Mouse (Mus musculus): ENCODE measurements at regions not wholly inside any gene's neighbourhood (a gene's known extent, or its start where the extent isn't known, plus 50 kb on each side); places are given as distances from the start of the nearest gene placed in this dataset.

DNA sequence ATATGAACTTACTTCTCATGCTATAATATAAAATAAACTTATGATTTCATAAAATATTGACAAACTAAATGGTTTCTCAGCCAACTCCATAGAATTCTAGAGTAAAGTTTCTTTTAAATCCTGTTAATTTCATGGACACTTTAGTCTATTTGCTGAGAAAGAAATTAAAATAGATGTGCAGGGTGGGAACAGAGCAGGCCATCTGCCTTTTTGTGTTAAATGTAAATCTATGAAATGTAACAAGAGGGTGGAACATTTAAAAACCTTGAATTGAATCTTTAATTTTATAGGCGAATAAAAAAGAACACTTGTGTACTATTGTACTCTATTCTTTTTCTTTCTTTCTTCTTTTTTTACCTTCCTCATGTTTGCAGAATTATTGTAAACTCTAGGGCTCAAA lies 1050.7 kb downstream of the Tbl1xr1 start:
- Histone ChIP-seq H3K27me3 (no peaks in the 10 kb centered on the region), H3K27ac (replicated peaks) (no peak overlapping the region), H3K4me1 (no peaks in the 10 kb centered on the region), H3K36me3 (no peaks in the 10 kb centered on the region), H3K9me3 (no peaks in the 10 kb centered on the region), H3K9ac (replicated peaks) (no peak overlapping the region), H3K4me3 (no peak overlapping the region), H3K4me2 (replicated peaks) (no peak overlapping the region)
- no peak for ATAC-seq (ENCODE audit: low FRiP score, low read depth)
- 91% methylated on average over 1 of the region's 1 CpGs for WGBS

DNA sequence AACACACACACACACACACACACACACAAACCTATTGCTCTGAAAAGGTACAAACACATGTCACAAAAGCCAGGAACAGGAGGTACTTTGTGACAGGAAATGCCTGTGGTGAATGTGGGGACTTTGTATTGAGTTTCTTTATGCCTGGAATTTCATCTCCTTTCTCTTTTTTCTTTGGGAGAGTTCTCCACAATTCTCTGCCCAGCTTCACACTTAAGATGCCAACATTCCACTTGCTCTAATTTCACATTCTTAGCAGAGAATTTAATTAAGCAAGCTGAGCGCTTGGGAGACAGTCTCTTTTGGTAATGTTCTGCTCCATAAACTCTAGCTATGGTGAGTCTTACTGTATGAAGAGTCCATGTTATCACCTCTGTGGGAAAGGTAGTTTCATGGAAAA lies 1059.1 kb downstream of the Tbl1xr1 start:
- ATAC-seq (ENCODE audit: low FRiP score, low read depth) = no peak
- WGBS = 96% methylated on average over 1 of the region's 1 CpGs
- Histone ChIP-seq H3K27ac (replicated peaks) (no peak overlapping the region), H3K9ac (replicated peaks) (no peak overlapping the region), H3K36me3 (no peaks in the 10 kb centered on the region), H3K4me1 (no peaks in the 10 kb centered on the region), H3K9me3 (no peaks in the 10 kb centered on the region), H3K27me3 (no peaks in the 10 kb centered on the region), H3K4me2 (replicated peaks) (no peak overlapping the region), H3K4me3 (no peak overlapping the region)

DNA sequence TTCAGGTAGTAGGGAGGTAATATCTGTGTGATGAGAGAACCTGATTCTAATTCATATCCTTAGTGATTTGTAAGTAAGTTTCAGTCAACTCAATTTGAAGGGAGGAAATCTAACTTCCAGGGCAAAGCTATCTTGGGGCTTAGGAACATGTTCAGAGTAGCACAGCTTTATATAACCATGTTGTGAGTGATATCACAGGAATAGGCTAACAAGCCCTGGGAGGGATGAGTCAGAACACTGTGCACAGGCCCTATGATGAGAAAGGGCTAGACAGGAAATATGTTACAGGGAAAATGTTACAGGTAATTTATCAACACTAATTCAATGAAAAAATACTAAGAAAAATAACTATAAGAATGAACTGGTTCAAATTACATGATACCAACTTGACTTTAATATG lies 1062.5 kb downstream of the Tbl1xr1 start:
- Histone ChIP-seq H3K9ac (replicated peaks) (no peak overlapping the region), H3K36me3 (no peaks in the 10 kb centered on the region), H3K4me2 (replicated peaks) (no peak overlapping the region), H3K27ac (replicated peaks) (no peak overlapping the region), H3K9me3 (no peaks in the 10 kb centered on the region), H3K27me3 (no peaks in the 10 kb centered on the region), H3K4me1 (no peaks in the 10 kb centered on the region), H3K4me3 (no peak overlapping the region)
- no peak for ATAC-seq (ENCODE audit: low FRiP score, low read depth)

DNA sequence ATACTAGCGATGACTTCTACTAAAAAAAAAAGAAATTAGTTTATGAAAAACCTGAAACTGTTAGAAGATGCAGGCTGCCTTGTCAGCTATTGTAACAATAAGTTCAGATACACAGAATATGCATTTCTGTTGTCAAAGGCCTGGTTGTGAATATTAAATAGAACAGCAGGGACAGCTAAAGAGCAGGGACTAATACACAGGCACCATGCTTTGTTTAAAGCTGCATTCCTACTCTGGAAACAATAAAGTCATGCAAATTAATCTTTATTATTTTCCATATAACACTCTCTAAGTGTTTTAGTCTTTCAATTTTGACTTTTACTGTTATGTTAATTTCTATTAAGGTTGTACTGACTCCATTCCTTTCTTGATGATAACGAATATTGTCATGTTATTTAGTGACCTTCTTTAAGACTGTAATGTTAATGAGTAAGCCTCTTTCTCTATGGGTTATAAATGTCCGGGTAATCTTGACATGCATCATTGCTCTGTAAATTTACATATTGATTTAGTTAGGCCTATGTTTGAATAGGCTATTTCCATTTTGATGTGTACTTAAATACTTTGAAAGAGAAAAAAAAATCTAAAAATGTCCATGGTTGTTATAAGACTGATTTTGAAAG lies 1088.5 kb downstream of the Tbl1xr1 start:
- peak; percentile 52; the same call in 1 of the 2 replicates for ATAC-seq (ENCODE audit: low FRiP score, low read depth)
- 69% methylated on average over 3 of the region's 3 CpGs for WGBS

DNA sequence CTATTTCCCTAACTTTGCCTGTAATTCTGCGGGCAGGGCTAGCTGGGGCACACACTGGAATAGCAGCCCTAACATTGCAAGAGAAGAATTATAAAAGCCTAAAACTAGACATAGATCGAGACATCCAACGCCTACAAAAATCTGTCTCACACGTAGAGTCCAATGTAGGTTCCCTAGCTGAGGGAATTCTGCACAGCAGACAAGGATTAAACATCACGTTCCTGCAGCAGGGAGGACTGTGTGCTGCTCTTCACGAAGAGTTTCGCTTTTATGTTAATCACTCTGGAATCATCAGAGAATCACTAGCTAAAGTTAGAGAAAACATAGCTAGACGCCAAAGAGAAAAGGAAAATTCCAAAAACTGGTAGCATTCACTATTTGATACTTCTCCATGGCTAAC lies 1106.9 kb downstream of the Tbl1xr1 start:
- Histone ChIP-seq H3K4me1 (no peaks in the 10 kb centered on the region), H3K4me3 (no peak overlapping the region), H3K9ac (replicated peaks) (no peak overlapping the region), H3K27me3 (no peaks in the 10 kb centered on the region), H3K36me3 (no peaks in the 10 kb centered on the region), H3K9me3 (no peaks in the 10 kb centered on the region), H3K27ac (replicated peaks) (no peak overlapping the region), H3K4me2 (replicated peaks) (no peak overlapping the region)
- no peak for ATAC-seq (ENCODE audit: low FRiP score, low read depth)
- 94% methylated on average over 8 of the region's 8 CpGs for WGBS

More for the DNA sequence above, 1088.5 kb downstream of the Tbl1xr1 start:
- no peak overlapping the region for H3K4me3 ChIP-seq
- no peaks in the 10 kb centered on the region for H3K27me3 ChIP-seq
- H3K27ac ChIP-seq (replicated peaks) = no peak overlapping the region
- no peaks in the 10 kb centered on the region for H3K9me3 ChIP-seq
- H3K4me2 ChIP-seq (replicated peaks) = no peak overlapping the region
- H3K4me1 ChIP-seq = no peaks in the 10 kb centered on the region
- H3K36me3 ChIP-seq = no peaks in the 10 kb centered on the region
- H3K9ac ChIP-seq (replicated peaks) = no peak overlapping the region

DNA sequence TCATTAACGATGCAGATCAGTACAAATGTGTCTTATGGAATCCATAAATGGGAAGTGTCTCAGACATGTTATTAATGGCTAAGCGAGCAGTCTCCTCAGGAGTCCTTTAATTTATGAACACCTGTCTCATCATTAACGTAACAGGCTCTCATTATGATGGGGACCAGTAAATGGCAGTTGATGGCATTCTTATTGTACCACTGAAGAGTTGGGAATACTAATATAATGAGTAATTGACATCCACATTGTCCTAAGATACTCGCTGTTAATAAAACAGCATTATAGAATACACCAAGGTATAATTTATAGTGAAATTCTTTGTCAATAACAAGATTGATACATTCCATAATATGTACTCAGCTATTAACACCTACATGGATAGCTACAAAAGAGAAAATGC lies 1112.0 kb downstream of the Tbl1xr1 start:
- no peaks in the 10 kb centered on the region for H3K4me1 ChIP-seq
- no peaks in the 10 kb centered on the region for H3K36me3 ChIP-seq
- no peak for ATAC-seq (ENCODE audit: low FRiP score, low read depth)
- H3K9me3 ChIP-seq = no peaks in the 10 kb centered on the region
- no peak overlapping the region for H3K4me3 ChIP-seq
- no peaks in the 10 kb centered on the region for H3K27me3 ChIP-seq
- no peak overlapping the region for H3K9ac ChIP-seq (replicated peaks)
- 85% methylated on average over 4 of the region's 4 CpGs for WGBS
- H3K27ac ChIP-seq (replicated peaks) = no peak overlapping the region
- no peak overlapping the region for H3K4me2 ChIP-seq (replicated peaks)

DNA sequence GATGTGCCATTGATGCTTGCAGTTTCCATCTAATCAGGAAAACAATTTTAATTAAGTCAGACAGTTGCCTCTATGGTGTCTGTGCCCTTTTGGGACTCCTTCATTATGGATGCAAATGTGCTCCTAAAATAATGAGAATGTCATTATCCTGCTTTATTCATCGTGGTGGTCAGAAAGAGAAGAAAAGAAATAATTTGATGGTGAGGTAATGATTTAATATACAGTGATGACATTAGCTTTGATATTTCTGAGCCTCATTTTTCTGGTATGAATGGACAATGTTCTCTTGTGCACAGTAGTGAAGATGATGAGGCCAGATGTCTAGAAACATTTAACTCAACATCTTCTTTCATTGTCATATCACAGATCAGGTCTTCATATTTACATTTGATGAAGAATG lies 1123.6 kb downstream of the Tbl1xr1 start:
- Histone ChIP-seq H3K27me3 (no peaks in the 10 kb centered on the region), H3K27ac (replicated peaks) (no peak overlapping the region), H3K4me2 (replicated peaks) (no peak overlapping the region), H3K4me3 (no peak overlapping the region), H3K9ac (replicated peaks) (no peak overlapping the region), H3K9me3 (no peaks in the 10 kb centered on the region), H3K36me3 (no peaks in the 10 kb centered on the region), H3K4me1 (no peaks in the 10 kb centered on the region)
- no peak for ATAC-seq (ENCODE audit: low FRiP score, low read depth)
- 65% methylated on average over 1 of the region's 1 CpGs for WGBS

DNA sequence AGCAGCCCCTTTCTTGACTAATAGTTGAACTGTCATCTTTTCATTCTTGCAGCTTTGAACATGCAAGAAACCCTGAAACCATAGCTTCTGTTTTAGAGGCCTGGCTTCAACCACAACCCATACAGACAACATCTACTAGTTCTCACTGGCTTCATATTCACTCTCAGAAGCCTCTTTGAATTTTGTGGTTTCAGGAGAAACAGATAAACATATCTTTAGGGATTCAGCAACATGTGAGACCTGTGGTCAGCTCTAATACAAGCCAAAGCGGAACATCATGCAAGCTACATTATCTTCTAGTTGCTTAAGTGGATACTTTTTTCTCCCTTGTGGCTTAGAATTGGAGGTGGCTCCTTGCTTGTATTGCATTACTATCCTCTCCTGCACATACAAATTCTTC lies 1138.0 kb downstream of the Tbl1xr1 start:
- H3K9me3 ChIP-seq = no peaks in the 10 kb centered on the region
- H3K4me3 ChIP-seq = no peak overlapping the region
- H3K36me3 ChIP-seq = no peaks in the 10 kb centered on the region
- WGBS = 94% methylated on average over 1 of the region's 1 CpGs
- no peaks in the 10 kb centered on the region for H3K4me1 ChIP-seq
- H3K27me3 ChIP-seq = no peaks in the 10 kb centered on the region
- no peak overlapping the region for H3K4me2 ChIP-seq (replicated peaks)
- no peak for ATAC-seq (ENCODE audit: low FRiP score, low read depth)
- no peak overlapping the region for H3K9ac ChIP-seq (replicated peaks)
- no peak overlapping the region for H3K27ac ChIP-seq (replicated peaks)

DNA sequence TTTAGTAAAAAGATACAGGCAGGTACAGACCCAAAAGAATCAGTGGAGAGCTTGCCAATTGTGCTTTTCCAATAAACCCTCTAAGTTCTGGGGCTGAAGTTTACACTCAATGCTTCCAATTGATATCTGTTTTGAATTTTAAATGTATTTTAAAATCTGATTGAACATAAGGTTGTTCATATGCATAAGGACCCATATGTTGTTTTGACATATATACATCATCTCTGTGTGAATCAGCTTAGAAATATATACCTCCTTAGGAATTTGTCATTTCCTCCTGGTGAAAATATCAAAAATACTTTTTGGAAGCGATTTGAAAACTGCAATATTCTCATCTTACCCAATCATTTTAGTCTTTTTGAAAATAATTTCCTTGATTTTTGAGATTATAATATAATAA lies 1140.3 kb downstream of the Tbl1xr1 start:
- no peak overlapping the region for H3K4me3 ChIP-seq
- no peak overlapping the region for H3K9ac ChIP-seq (replicated peaks)
- ATAC-seq (ENCODE audit: low FRiP score, low read depth) = no peak
- H3K27ac ChIP-seq (replicated peaks) = no peak overlapping the region
- WGBS = 82% methylated on average over 1 of the region's 1 CpGs
- no peaks in the 10 kb centered on the region for H3K9me3 ChIP-seq
- H3K4me1 ChIP-seq = no peaks in the 10 kb centered on the region
- H3K27me3 ChIP-seq = no peaks in the 10 kb centered on the region
- H3K36me3 ChIP-seq = no peaks in the 10 kb centered on the region
- no peak overlapping the region for H3K4me2 ChIP-seq (replicated peaks)

DNA sequence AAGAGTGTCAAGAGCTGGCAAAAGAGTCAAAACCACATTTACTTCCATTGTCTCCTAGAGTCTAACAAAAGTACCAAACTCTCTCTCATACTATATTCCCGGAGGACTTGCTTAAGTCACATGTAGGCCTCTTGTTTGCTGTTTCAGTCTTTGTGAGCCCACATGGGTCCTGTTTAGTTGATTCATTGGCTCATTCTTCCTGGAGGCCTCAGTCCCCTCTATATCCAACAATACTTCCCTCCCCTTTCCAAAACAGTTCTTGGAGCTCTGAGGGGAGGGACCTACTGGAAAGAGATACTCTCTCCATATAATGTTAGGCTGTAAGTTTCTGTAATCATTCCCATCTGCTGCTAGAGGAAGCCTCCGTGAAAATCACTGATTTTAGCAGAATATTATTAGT lies 1171.8 kb downstream of the Tbl1xr1 start:
- WGBS = 87% methylated on average over 2 of the region's 2 CpGs
- H3K27me3 ChIP-seq = no peaks in the 10 kb centered on the region
- no peak overlapping the region for H3K4me3 ChIP-seq
- H3K36me3 ChIP-seq = no peaks in the 10 kb centered on the region
- ATAC-seq (ENCODE audit: low FRiP score, low read depth) = no peak
- no peak overlapping the region for H3K27ac ChIP-seq (replicated peaks)
- no peak overlapping the region for H3K4me2 ChIP-seq (replicated peaks)
- H3K9me3 ChIP-seq = no peaks in the 10 kb centered on the region
- H3K4me1 ChIP-seq = no peaks in the 10 kb centered on the region
- H3K9ac ChIP-seq (replicated peaks) = no peak overlapping the region

DNA sequence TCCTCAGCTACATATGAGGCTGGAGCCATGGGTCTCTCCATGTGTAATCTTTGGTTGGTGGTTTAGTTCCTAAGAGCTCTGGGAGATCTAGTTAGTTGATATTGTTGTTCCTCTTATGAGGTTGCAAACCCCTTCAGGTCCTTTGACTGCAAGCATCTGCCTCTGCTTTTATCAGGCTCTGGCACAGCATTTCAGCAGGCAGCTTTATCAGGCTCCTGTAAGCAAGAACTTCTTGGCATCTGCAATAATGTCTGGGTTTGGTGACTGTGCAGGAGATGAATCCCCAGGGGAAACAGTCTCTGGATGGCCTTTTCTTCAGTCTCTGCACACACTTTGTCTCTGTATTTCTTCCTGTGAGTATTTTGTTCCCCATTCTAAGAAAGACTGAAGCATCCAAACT lies 1175.7 kb downstream of the Tbl1xr1 start:
- H3K4me1 ChIP-seq = no peaks in the 10 kb centered on the region
- no peaks in the 10 kb centered on the region for H3K27me3 ChIP-seq
- no peak overlapping the region for H3K27ac ChIP-seq (replicated peaks)
- ATAC-seq (ENCODE audit: low FRiP score, low read depth) = no peak
- H3K9me3 ChIP-seq = no peaks in the 10 kb centered on the region
- no peaks in the 10 kb centered on the region for H3K36me3 ChIP-seq
- no peak overlapping the region for H3K4me2 ChIP-seq (replicated peaks)
- H3K4me3 ChIP-seq = no peak overlapping the region
- no peak overlapping the region for H3K9ac ChIP-seq (replicated peaks)

DNA sequence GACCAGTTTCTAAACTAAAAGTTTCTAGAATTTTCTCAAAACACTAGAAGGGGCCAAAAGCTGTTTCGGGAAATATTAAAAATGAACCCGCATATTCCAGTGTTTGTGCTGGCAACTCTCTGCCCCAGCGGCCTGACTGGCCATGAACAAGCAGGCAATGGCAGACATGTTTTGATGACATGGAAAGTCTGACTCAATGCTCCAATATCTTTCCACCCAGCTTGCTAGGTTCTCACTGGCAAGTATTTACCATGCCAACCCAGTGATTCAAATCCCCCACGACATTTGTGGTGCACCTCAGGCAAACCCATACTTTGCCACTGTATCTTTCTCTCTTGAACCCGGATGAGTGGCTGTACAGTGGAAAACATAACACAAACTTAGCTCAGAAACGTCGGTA lies 1222.4 kb downstream of the Tbl1xr1 start:
- H3K36me3 ChIP-seq = no peaks in the 10 kb centered on the region
- no peak overlapping the region for H3K4me3 ChIP-seq
- H3K27me3 ChIP-seq = no peaks in the 10 kb centered on the region
- H3K27ac ChIP-seq (replicated peaks) = no peak overlapping the region
- H3K9ac ChIP-seq (replicated peaks) = no peak overlapping the region
- no peaks in the 10 kb centered on the region for H3K9me3 ChIP-seq
- no peaks in the 10 kb centered on the region for H3K4me1 ChIP-seq
- WGBS = 93% methylated on average over 7 of the region's 7 CpGs
- no peak overlapping the region for H3K4me2 ChIP-seq (replicated peaks)
- no peak for ATAC-seq (ENCODE audit: low FRiP score, low read depth)

DNA sequence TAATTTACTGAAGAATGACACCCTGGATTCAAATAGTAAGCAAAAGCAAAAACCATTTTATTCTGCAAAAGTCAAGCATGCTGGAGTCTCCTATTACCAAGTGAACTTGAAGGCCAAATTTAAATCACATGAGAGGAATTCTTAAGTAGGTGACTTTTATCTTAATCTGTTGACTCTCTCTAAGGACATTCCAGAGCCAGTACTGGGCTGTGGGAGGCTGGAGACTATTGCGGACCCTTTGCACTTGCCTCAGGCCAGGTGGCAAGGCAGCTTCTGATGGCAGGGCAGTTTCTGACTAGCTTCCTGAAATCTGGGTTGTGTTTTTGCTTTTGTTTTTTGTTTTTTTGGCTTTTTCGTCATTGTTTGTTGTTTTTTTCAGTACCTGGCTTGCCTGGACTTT lies 1257.8 kb downstream of the Tbl1xr1 start:
- H3K36me3 ChIP-seq = no peaks in the 10 kb centered on the region
- H3K27me3 ChIP-seq = no peaks in the 10 kb centered on the region
- ATAC-seq (ENCODE audit: low FRiP score, low read depth) = no peak
- H3K27ac ChIP-seq (replicated peaks) = no peak overlapping the region
- WGBS = 77% methylated on average over 2 of the region's 2 CpGs
- H3K9ac ChIP-seq (replicated peaks) = no peak overlapping the region
- no peak overlapping the region for H3K4me2 ChIP-seq (replicated peaks)
- H3K4me1 ChIP-seq = no peaks in the 10 kb centered on the region
- H3K4me3 ChIP-seq = no peak overlapping the region
- 0 out of 2 replicates have a peak, but pooled peaks cover 3% of the 10 kb centered on the region for H3K9me3 ChIP-seq

Data from midbrain, embryonic 12.5 days (tissue).